Mouse (Mus musculus): ENCODE results near the gene Xirp2. TPM values are rescaled to one million over a fixed set of nuclear protein-coding genes. Genes with fewer than 3 reads are reported as not detected.

The Xirp2 gene
- total and polyA plus RNA-seq, 2 experiments from 2014 or later = 0.01 to 0.11 TPM

GRCm38 (mm10) chr2:67565480-67566331 is 119.9 kb downstream of the Xirp2 start, which contains the start of gene B3galt1:
TSS of gene B3galt1 (plus strand) at chr2:67565871.
- Histone ChIP-seq H3K27me3 (ENCODE audit: insufficient read depth, low read length) (no peaks in the 10 kb centered on the region), H3K36me3 (ENCODE audit: insufficient read depth, low read length) (no peaks in the 10 kb centered on the region), H3K4me3 (ENCODE audit: low read depth, low read length) (peak within 1 kb of the TSS; percentile 85), H3K4me2 (ENCODE audit: low read depth, low read length, poor library complexity, severe bottlenecking) (peak within 1 kb of the TSS; percentile 97), H3K27ac (ENCODE audit: low read depth, low read length) (peak within 1 kb of the TSS; percentile 95), H3K9me3 (ENCODE audit: low read length) (no peaks in the 10 kb centered on the region), H3K4me1 (ENCODE audit: insufficient read depth, low read length) (no peaks in the 10 kb centered on the region; the same call in 1 of the 2 replicates), H3K9ac (replicated peaks; ENCODE audit: low read length, poor library complexity, severe bottlenecking) (peak within 1 kb of the TSS; percentile 84)
- DNase-seq (ENCODE audit: low spot score) (peak; percentile 97), ATAC-seq (ENCODE audit: low FRiP score) (peak; percentile 97)
- WGBS = under 1% methylated on average over 62 of the region's 83 CpGs
- TF ChIP-seq CTCF (IDR thresholded peaks at IDR 0.05) = peak; percentile 14; the same call in 1 of the 2 replicates

- no peaks in the 10 kb centered on the region for H3K9me3 ChIP-seq (ENCODE audit: low read length)
- peak overlapping the region; percentile 97 for H3K4me2 ChIP-seq (ENCODE audit: low read depth, low read length, poor library complexity, severe bottlenecking)
- peak overlapping the region; percentile 85 for H3K4me3 ChIP-seq (ENCODE audit: low read depth, low read length)
- DNase-seq (ENCODE audit: low spot score) = peak; percentile 10
- no peaks in the 10 kb centered on the region for H3K36me3 ChIP-seq (ENCODE audit: insufficient read depth, low read length)
- no peaks in the 10 kb centered on the region for H3K27me3 ChIP-seq (ENCODE audit: insufficient read depth, low read length)
- H3K9ac ChIP-seq (replicated peaks; ENCODE audit: low read length, poor library complexity, severe bottlenecking) = peak overlapping the region; percentile 84
- no peaks in the 10 kb centered on the region; the same call in 1 of the 2 replicates for H3K4me1 ChIP-seq (ENCODE audit: insufficient read depth, low read length)
- peak overlapping the region; percentile 95; the same call in 1 of the 2 replicates for H3K27ac ChIP-seq (ENCODE audit: low read depth, low read length)
- ATAC-seq (ENCODE audit: low FRiP score) = no peak
- 1% methylated on average over 12 of the region's 12 CpGs for WGBS
- no peak for TF ChIP-seq CTCF (IDR thresholded peaks at IDR 0.05)
Measured at GRCm38 (mm10) chr2:67566566-67566965, 120.8 kb downstream of the Xirp2 start.

DNA sequence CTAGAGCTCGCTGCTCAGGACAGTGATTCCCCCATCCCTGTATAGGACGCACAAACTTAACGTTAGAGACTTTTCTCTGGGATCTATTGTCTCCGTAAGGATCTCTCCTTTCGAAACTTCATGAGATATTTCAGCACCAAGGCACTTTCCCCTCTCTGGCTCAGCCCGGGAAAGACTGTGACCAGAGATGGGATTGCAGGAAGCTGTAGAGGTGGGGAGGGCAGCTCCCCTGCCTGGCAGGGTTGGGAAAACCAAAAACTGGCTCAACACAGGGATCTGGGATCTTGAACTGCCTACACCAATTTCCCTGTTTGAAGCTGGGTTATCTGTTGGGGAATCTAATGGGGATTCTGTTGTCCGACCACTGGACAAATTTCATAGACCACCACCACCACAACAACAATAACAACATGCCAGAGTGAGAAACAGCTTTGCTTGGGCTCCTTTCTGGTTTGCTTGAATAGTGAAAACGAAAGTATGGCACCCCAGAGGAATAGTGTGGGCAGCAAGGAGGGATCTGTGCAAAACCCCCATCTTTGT is 121.4 kb downstream of the Xirp2 start:
- 9% methylated on average over 8 of the region's 8 CpGs for WGBS
- H3K4me2 ChIP-seq (ENCODE audit: low read depth, low read length, poor library complexity, severe bottlenecking) = peak overlapping the region; percentile 97
- H3K9me3 ChIP-seq (ENCODE audit: low read length) = no peaks in the 10 kb centered on the region
- no peaks in the 10 kb centered on the region for H3K27me3 ChIP-seq (ENCODE audit: insufficient read depth, low read length)
- no peaks in the 10 kb centered on the region; the same call in 1 of the 2 replicates for H3K4me1 ChIP-seq (ENCODE audit: insufficient read depth, low read length)
- ATAC-seq (ENCODE audit: low FRiP score) (no peak), DNase-seq (ENCODE audit: low spot score) (peak; percentile 19)
- no peak overlapping the region for H3K27ac ChIP-seq (ENCODE audit: low read depth, low read length)
- TF ChIP-seq CTCF (IDR thresholded peaks at IDR 0.05) = no peak
- H3K4me3 ChIP-seq (ENCODE audit: low read depth, low read length) = peak overlapping the region; percentile 85
- H3K9ac ChIP-seq (replicated peaks; ENCODE audit: low read length, poor library complexity, severe bottlenecking) = peak overlapping the region; percentile 84
- H3K36me3 ChIP-seq (ENCODE audit: insufficient read depth, low read length) = no peaks in the 10 kb centered on the region

Other genes starting within 250 kb of the Xirp2 start
- gene Gm21830, start 32.3 kb upstream of the Xirp2 start, total RNA-seq (2014; rRNA removed) = not detected in 2 replicates
- not detected in 2 replicates for gene Gm21830, start 32.3 kb upstream of the Xirp2 start, polyA plus RNA-seq (2015; fragmentation: Nextera tagmentation; extraction: Ambion mirVana)
- gene Gm26727, start 12.8 kb upstream of the Xirp2 start, total RNA-seq (2014; rRNA removed) = not detected in 2 replicates
- not detected in 2 replicates for gene Gm26727, start 12.8 kb upstream of the Xirp2 start, polyA plus RNA-seq (2015; fragmentation: Nextera tagmentation; extraction: Ambion mirVana)
- 18.0 and 23.1 TPM in 2 replicates for gene B3galt1, start 119.9 kb downstream of the Xirp2 start, total RNA-seq (2014; rRNA removed)
- gene B3galt1, start 119.9 kb downstream of the Xirp2 start, polyA plus RNA-seq (2015; fragmentation: Nextera tagmentation; extraction: Ambion mirVana) = 47.2 and 50.4 TPM in 2 replicates

All from midbrain, postnatal 0 days (tissue).